Mouse (Mus musculus) gastrocnemius, adult 2 months (tissue): ENCODE data around the gene Vps72. TPM values are rescaled to one million over a fixed set of nuclear protein-coding genes. Genes with fewer than 3 reads are reported as not detected.
"Not testable (repeated sequence)": the region's sequence is repeated elsewhere in the genome, so short reads cannot be mapped to it uniquely, and the experiment has no call there.

Experiments used
- DNase-seq: peaks from one replicate; pipeline ENCODE4 v3.0.0; 2022
- H3K27ac ChIP-seq: fragments of 200-600 bp; 2 replicates; pipeline ENCODE4 v1.8.1; 2022; ENCODE audit warnings: mild to moderate bottlenecking
- H3K4me3 ChIP-seq: fragments of 200-600 bp; 2 replicates; pipeline ENCODE4 v1.8.1; 2022; ENCODE audit warnings: mild to moderate bottlenecking, moderate library complexity
- CTCF ChIP-seq: fragments of 200-600 bp; IDR thresholded peaks from 2 replicates; pipeline ENCODE4 v1.8.1; 2022; ENCODE audit warnings: antibody characterized with exemption, mild to moderate bottlenecking, moderate library complexity
- intact Hi-C: fragments of 180-260 bp; cut with DNase I; formaldehyde crosslinking; loops from one replicate; pipeline ENCODE4 v1.15.1; 2025
- total RNA-seq, 2 experiments: library from RNA; stranded (reverse); gene quantifications; 2 replicates each; pipeline ENCODE4 v1.2.3; 2021

Gene Vps72
- total RNA-seq, 2 experiments from 2014 or later, result 48.9 to 73.2 TPM

GRCm38 (mm10) chr3:95107898-95108297 lies 2.9 kb upstream of the Vps72 start:
- peak overlapping the region; percentile 32 for H3K27ac ChIP-seq
- intact Hi-C loops, result loop anchor here (5.0 kb wide), 2 partner anchors 36 to 56 kb away; no protein-coding TSS in a partner anchor
- no peak for DNase-seq
- H3K4me3 ChIP-seq, result no peak overlapping the region
- peak; percentile 53 for TF ChIP-seq CTCF

GRCm38 (mm10) chr3:95112760-95113159 lies 1.9 kb downstream of the Vps72 start:
- peak overlapping the region; percentile 97 for H3K27ac ChIP-seq
- TF ChIP-seq CTCF, result no peak
- H3K4me3 ChIP-seq, result peak overlapping the region; percentile 95
- intact Hi-C loops, result no loop called here
- no peak for DNase-seq

- intact Hi-C loops, result no loop called here
- Histone ChIP-seq H3K27ac (no peak overlapping the region), H3K4me3 (no peak overlapping the region)
- DNase-seq, result no peak
- TF ChIP-seq CTCF, result no peak
Measured at GRCm38 (mm10) chr3:95117751-95118150, 6.9 kb downstream of the Vps72 start.

GRCm38 (mm10) chr3:95121580-95121979 lies 10.8 kb downstream of the Vps72 start:
- intact Hi-C loops, result no loop called here
- DNase-seq, result no peak
- Histone ChIP-seq H3K4me3 (no peak overlapping the region), H3K27ac (peak overlapping the region; percentile 35; the same call in 1 of the 2 replicates)
- TF ChIP-seq CTCF, result no peak

GRCm38 (mm10) chr3:95124246-95124645 lies 13.4 kb downstream of the Vps72 start, which contains the start of gene Tmod4:
Tmod4 (plus strand) TSS chr3:95124476.
- Histone ChIP-seq H3K27ac (peak within 1 kb of the TSS; percentile 94), H3K4me3 (peak within 1 kb of the TSS; percentile 65)
- intact Hi-C loops, result no loop called here
- DNase-seq, result peak; percentile 85
- peak; percentile 77 for TF ChIP-seq CTCF

- H3K27ac ChIP-seq, result peak overlapping the region; percentile 94
- peak overlapping the region; percentile 65 for H3K4me3 ChIP-seq
- intact Hi-C loops, result no loop called here
- peak; percentile 92 for DNase-seq
- TF ChIP-seq CTCF, result no peak
Measured at GRCm38 (mm10) chr3:95124972-95125371, 14.2 kb downstream of the Vps72 start.

GRCm38 (mm10) chr3:95129226-95129651 lies 18.4 kb downstream of the Vps72 start:
- no peak for TF ChIP-seq CTCF
- intact Hi-C loops, result no loop called here
- H3K27ac ChIP-seq, result peak overlapping the region; percentile 94
- peak; percentile 86 for DNase-seq
- H3K4me3 ChIP-seq, result peak overlapping the region; percentile 65

- Histone ChIP-seq H3K4me3 (peak overlapping the region; percentile 65), H3K27ac (peak overlapping the region; percentile 94)
- TF ChIP-seq CTCF, result no peak
- intact Hi-C loops, result no loop called here
- DNase-seq, result peak; percentile 77
Measured at GRCm38 (mm10) chr3:95130081-95130480, 19.3 kb downstream of the Vps72 start.

GRCm38 (mm10) chr3:95132389-95132788 lies 21.6 kb downstream of the Vps72 start:
- peak overlapping the region; percentile 91; the same call in 1 of the 2 replicates for H3K27ac ChIP-seq
- H3K4me3 ChIP-seq, intact Hi-C loops, DNase-seq: not testable (repeated sequence)
- peak; percentile 50 for TF ChIP-seq CTCF

GRCm38 (mm10) chr3:95133176-95133575 lies 22.4 kb downstream of the Vps72 start:
- no peak for DNase-seq
- H3K27ac ChIP-seq, result peak overlapping the region; percentile 91
- no peak for TF ChIP-seq CTCF
- intact Hi-C loops, result no loop called here
- H3K4me3 ChIP-seq, result peak overlapping the region; percentile 74

- Histone ChIP-seq H3K4me3 (peak within 1 kb of the TSS; percentile 74), H3K27ac (peak within 1 kb of the TSS; percentile 91)
- DNase-seq, result peak; percentile 93
- intact Hi-C loops, result no loop called here
- peak; percentile 30; the same call in 1 of the 2 replicates for TF ChIP-seq CTCF
Measured at GRCm38 (mm10) chr3:95133680-95134101, 22.9 kb downstream of the Vps72 start, which contains the start of the genes Scnm1 and Lysmd1. Scnm1 (minus strand) TSS chr3:95134011. Lysmd1 (plus strand) TSS chr3:95134088.

GRCm38 (mm10) chr3:95134133-95134532 lies 23.3 kb downstream of the Vps72 start:
- H3K27ac ChIP-seq, intact Hi-C loops, DNase-seq: not testable (repeated sequence)
- H3K4me3 ChIP-seq, result peak overlapping the region; percentile 74

GRCm38 (mm10) chr3:95135023-95135422 lies 24.2 kb downstream of the Vps72 start:
- intact Hi-C loops, result no loop called here
- TF ChIP-seq CTCF, result no peak
- peak; percentile 69 for DNase-seq
- peak overlapping the region; percentile 71 for H3K4me3 ChIP-seq
- H3K27ac ChIP-seq, result peak overlapping the region; percentile 81
